Mouse (Mus musculus): ENCODE results near the gene Cyth4. TPM values are rescaled to one million over a fixed set of nuclear protein-coding genes. Genes with fewer than 3 reads are reported as not detected.
A peak's percentile ranks its signal among the peaks of the same experiment; 100 is the strongest.

The Cyth4 gene
- polyA plus RNA-seq, 1 experiment from 2014 or later: 14.5 TPM

- 56% methylated on average over 4 of the region's 4 CpGs for WGBS
- ATAC-seq (peak; percentile 58), DNase-seq (ENCODE audit: low spot score) (peak; percentile 58)
- no peaks in the 10 kb centered on the region for H3K36me3 ChIP-seq (ENCODE audit: insufficient read depth, low read length)
- H3K27me3 ChIP-seq (replicated peaks; ENCODE audit: insufficient read depth, low read length): no peaks in the 10 kb centered on the region
- H3K4me1 ChIP-seq (ENCODE audit: insufficient read depth, low read depth, low read length): no peaks in the 10 kb centered on the region
- H3K9ac ChIP-seq (replicated peaks; ENCODE audit: low read depth): no peak overlapping the region
- TF ChIP-seq CTCF (IDR thresholded peaks at IDR 0.05) (no peak), EP300 (IDR thresholded peaks at IDR 0.05) (no peak)
- no peak overlapping the region for H3K4me2 ChIP-seq (replicated peaks; ENCODE audit: low read depth, low read length)
- H3K9me3 ChIP-seq (ENCODE audit: low read length): no peaks in the 10 kb centered on the region
- H3K27ac ChIP-seq (ENCODE audit: low read length): no peak overlapping the region
- no peak overlapping the region for H3K4me3 ChIP-seq (ENCODE audit: low read depth, low read length)
These were observed 10.6 kb downstream of the Cyth4 start for GRCm38 (mm10) chr15:78607463-78607862.

- Histone ChIP-seq H3K4me1 (ENCODE audit: insufficient read depth, low read depth, low read length) (no peaks in the 10 kb centered on the region), H3K36me3 (ENCODE audit: insufficient read depth, low read length) (no peaks in the 10 kb centered on the region), H3K27ac (ENCODE audit: low read length) (no peak overlapping the region), H3K4me2 (replicated peaks; ENCODE audit: low read depth, low read length) (no peak overlapping the region), H3K9me3 (ENCODE audit: low read length) (no peaks in the 10 kb centered on the region), H3K4me3 (ENCODE audit: low read depth, low read length) (no peak overlapping the region), H3K9ac (replicated peaks; ENCODE audit: low read depth) (no peak overlapping the region), H3K27me3 (replicated peaks; ENCODE audit: insufficient read depth, low read length) (no peaks in the 10 kb centered on the region)
- TF ChIP-seq CTCF (IDR thresholded peaks at IDR 0.05) (no peak), EP300 (IDR thresholded peaks at IDR 0.05) (no peak)
- 44% methylated on average over 12 of the region's 12 CpGs for WGBS
- no peak for DNase-seq (ENCODE audit: low spot score)
- ATAC-seq: no peak
These were observed 14.0 kb downstream of the Cyth4 start for GRCm38 (mm10) chr15:78610705-78611462.

GRCm38 (mm10) chr15:78614536-78614935, 17.7 kb downstream of the Cyth4 start:
- H3K9me3 ChIP-seq (ENCODE audit: low read length): no peaks in the 10 kb centered on the region

GRCm38 (mm10) chr15:78616973-78617372, 20.1 kb downstream of the Cyth4 start:
- Histone ChIP-seq H3K9me3 (ENCODE audit: low read length) (no peaks in the 10 kb centered on the region), H3K9ac (replicated peaks; ENCODE audit: low read depth) (no peak overlapping the region), H3K4me2 (replicated peaks; ENCODE audit: low read depth, low read length) (no peak overlapping the region), H3K27ac (ENCODE audit: low read length) (no peak overlapping the region), H3K4me3 (ENCODE audit: low read depth, low read length) (no peak overlapping the region), H3K4me1 (ENCODE audit: insufficient read depth, low read depth, low read length) (no peaks in the 10 kb centered on the region), H3K36me3 (ENCODE audit: insufficient read depth, low read length) (no peaks in the 10 kb centered on the region), H3K27me3 (replicated peaks; ENCODE audit: insufficient read depth, low read length) (no peaks in the 10 kb centered on the region)
- DNase-seq (ENCODE audit: low spot score) (no peak), ATAC-seq (no peak)
- TF ChIP-seq EP300 (IDR thresholded peaks at IDR 0.05): no peak
- no peak for TF ChIP-seq CTCF (IDR thresholded peaks at IDR 0.05)
- 67% methylated on average over 2 of the region's 2 CpGs for WGBS

More at GRCm38 (mm10) chr15:78614536-78614935, 17.7 kb downstream of the Cyth4 start:
- no peak overlapping the region for H3K4me2 ChIP-seq (replicated peaks; ENCODE audit: low read depth, low read length)
- H3K36me3 ChIP-seq (ENCODE audit: insufficient read depth, low read length): no peaks in the 10 kb centered on the region
- no peak for TF ChIP-seq EP300 (IDR thresholded peaks at IDR 0.05)
- TF ChIP-seq CTCF (IDR thresholded peaks at IDR 0.05): no peak
- H3K9ac ChIP-seq (replicated peaks; ENCODE audit: low read depth): no peak overlapping the region
- no peak overlapping the region for H3K27ac ChIP-seq (ENCODE audit: low read length)
- no peaks in the 10 kb centered on the region for H3K27me3 ChIP-seq (replicated peaks; ENCODE audit: insufficient read depth, low read length)
- no peak overlapping the region for H3K4me3 ChIP-seq (ENCODE audit: low read depth, low read length)
- no peak for DNase-seq (ENCODE audit: low spot score)
- H3K4me1 ChIP-seq (ENCODE audit: insufficient read depth, low read depth, low read length): no peaks in the 10 kb centered on the region
- no peak for ATAC-seq
- WGBS: 85% methylated on average over 7 of the region's 7 CpGs

- TF ChIP-seq CTCF (IDR thresholded peaks at IDR 0.05) (peak; percentile 96), EP300 (IDR thresholded peaks at IDR 0.05) (no peak)
- Histone ChIP-seq H3K9me3 (ENCODE audit: low read length) (no peaks in the 10 kb centered on the region), H3K4me1 (ENCODE audit: insufficient read depth, low read depth, low read length) (0 out of 2 replicates have a peak, but pooled peaks cover 3% of the 10 kb centered on the region), H3K27me3 (replicated peaks; ENCODE audit: insufficient read depth, low read length) (no peaks in the 10 kb centered on the region), H3K4me3 (ENCODE audit: low read depth, low read length) (no peak overlapping the region), H3K4me2 (replicated peaks; ENCODE audit: low read depth, low read length) (no peak overlapping the region), H3K27ac (ENCODE audit: low read length) (no peak overlapping the region), H3K36me3 (ENCODE audit: insufficient read depth, low read length) (no peaks in the 10 kb centered on the region), H3K9ac (replicated peaks; ENCODE audit: low read depth) (no peak overlapping the region)
- ATAC-seq (no peak; the same call in 1 of the 2 replicates), DNase-seq (ENCODE audit: low spot score) (peak; percentile 67)
- 17% methylated on average over 5 of the region's 5 CpGs for WGBS
These were observed 26.6 kb downstream of the Cyth4 start for GRCm38 (mm10) chr15:78623426-78623825.

GRCm38 (mm10) chr15:78624431-78624950, 27.6 kb downstream of the Cyth4 start:
- WGBS: 24% methylated on average over 13 of the region's 13 CpGs
- ATAC-seq: peak; percentile 94
- H3K27me3 ChIP-seq (replicated peaks; ENCODE audit: insufficient read depth, low read length): no peaks in the 10 kb centered on the region

More at GRCm38 (mm10) chr15:78624431-78624950, 27.6 kb downstream of the Cyth4 start:
- Histone ChIP-seq H3K36me3 (ENCODE audit: insufficient read depth, low read length) (no peaks in the 10 kb centered on the region), H3K4me2 (replicated peaks; ENCODE audit: low read depth, low read length) (no peak overlapping the region), H3K4me1 (ENCODE audit: insufficient read depth, low read depth, low read length) (0 out of 2 replicates have a peak, but pooled peaks cover 3% of the 10 kb centered on the region), H3K9ac (replicated peaks; ENCODE audit: low read depth) (no peak overlapping the region), H3K9me3 (ENCODE audit: low read length) (no peaks in the 10 kb centered on the region), H3K27ac (ENCODE audit: low read length) (no peak overlapping the region; the same call in 1 of the 2 replicates), H3K4me3 (ENCODE audit: low read depth, low read length) (no peak overlapping the region)
- DNase-seq (ENCODE audit: low spot score): peak; percentile 85
- no peak for TF ChIP-seq EP300 (IDR thresholded peaks at IDR 0.05)
- no peak for TF ChIP-seq CTCF (IDR thresholded peaks at IDR 0.05)
